Mouse (Mus musculus) ES-Bruce4 (cell line): Measurements from ENCODE around the gene Gnaq.

Source experiments
- CTCF ChIP-seq: IDR thresholded peaks from one replicate; pipeline ENCODE4 v1.8.1; 2011; ENCODE audit warnings: low read depth, low read length
- EP300 ChIP-seq: IDR thresholded peaks from 2 replicates; pipeline ENCODE4 v1.6.1; 2011; ENCODE audit warnings: low read depth, low read length; ENCODE audit not compliant: insufficient read depth
- POLR2A ChIP-seq: IDR thresholded peaks from one replicate; pipeline ENCODE4 v1.8.1; 2011; ENCODE audit warnings: low read length; ENCODE audit not compliant: insufficient read depth

DNA sequence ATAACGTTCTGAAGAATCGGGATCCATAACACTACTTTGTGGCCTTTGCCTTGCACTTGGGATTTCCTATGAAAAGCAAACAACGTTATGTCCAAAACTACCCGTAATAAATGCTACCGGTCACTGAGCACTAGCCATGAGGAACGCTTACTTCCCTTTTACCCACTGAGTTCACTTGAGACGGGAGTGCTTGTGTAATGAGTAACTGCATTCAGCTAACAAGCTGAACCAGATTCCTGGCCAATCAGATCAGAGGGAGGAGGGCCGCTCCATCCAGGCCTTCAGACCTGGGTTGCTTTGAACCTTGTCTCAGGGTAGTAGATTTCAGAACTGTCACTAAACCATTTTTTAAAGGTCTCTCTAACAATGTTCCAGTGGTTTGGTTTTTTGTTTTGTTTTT lies 193.3 kb downstream of the Gnaq start:
- no peak for TF ChIP-seq CTCF
- no peak for TF ChIP-seq EP300
- no peak for TF ChIP-seq POLR2A
